Mouse (Mus musculus): ENCODE measurements at regions not wholly inside any gene's neighbourhood (a gene's known extent, or its start where the extent isn't known, plus 50 kb on each side); places are given as distances from the start of the nearest gene placed in this dataset.

GRCm38 (mm10) chr14:24955891-24956410 lies 469.0 kb downstream of the Rps24 start:
- no peak for DNase-seq (ENCODE audit: low spot score)

- no peak for DNase-seq (ENCODE audit: low spot score)
Measured at GRCm38 (mm10) chr14:24956528-24957210, 469.7 kb downstream of the Rps24 start.

GRCm38 (mm10) chr14:24957392-24957791 lies 470.5 kb downstream of the Rps24 start:
- DNase-seq (ENCODE audit: low spot score), result no peak

DNA sequence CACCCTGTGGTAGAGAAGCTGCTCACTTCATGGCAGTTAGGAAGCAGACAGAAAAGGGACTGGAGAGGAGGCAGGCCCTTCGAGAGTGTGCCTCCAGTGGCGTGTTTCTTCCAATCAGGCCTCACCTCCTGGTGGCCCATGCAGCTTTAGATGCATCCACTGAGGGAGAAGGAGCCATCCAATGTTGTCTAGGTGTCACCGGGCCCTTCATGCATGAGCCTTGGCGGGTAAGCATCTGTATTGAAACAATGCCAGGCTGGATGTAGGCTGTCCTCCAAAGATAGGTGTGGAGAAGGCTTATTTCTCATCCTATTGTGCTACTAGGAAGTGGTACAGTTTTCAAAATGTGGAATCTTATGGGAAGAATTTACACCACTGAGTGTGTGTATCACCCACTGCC lies 471.9 kb downstream of the Rps24 start:
- no peak for DNase-seq (ENCODE audit: low spot score)

DNA sequence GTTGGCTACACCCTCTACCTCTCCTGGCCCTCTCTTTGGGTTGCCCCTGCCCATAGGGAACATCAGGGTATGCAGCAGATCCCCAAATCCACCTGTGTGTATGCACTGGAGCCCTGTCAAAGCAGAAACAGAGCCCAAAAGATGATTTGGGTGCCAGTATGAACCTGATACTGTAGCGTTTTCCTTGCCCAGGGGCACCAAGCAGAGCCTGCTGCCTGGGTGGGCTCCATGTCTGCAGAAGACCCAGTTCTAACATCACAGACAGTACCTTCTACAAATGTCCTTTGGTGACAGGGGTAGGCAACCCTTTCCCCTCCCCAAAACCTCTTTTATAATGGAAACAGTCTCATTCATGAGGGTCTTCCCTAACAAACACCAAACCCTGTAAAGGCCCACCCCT lies 472.5 kb downstream of the Rps24 start:
- DNase-seq (ENCODE audit: low spot score), result no peak

DNA sequence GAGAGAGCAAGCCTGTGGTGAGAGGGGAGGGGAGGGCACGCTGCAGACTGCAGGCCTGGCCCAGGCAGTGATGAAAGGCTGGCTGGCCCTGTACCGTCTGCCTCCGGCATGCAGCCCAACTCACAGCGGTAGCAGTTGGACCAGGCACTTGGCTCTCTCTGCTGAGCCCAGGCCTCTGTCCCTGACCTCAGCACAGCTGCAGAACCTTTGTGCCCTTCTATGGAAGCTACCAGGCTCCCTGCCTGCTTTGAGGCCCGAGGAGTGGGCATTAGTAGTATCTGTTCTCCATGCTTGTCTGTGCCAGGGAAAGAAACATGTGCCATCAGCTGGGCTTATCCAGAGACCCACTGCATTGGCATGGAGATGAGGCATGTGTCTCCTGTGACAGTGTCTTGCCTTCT lies 473.2 kb downstream of the Rps24 start:
- DNase-seq (ENCODE audit: low spot score), result peak; percentile 24

GRCm38 (mm10) chr14:24960875-24961274 lies 473.9 kb downstream of the Rps24 start:
- DNase-seq (ENCODE audit: low spot score), result no peak

DNA sequence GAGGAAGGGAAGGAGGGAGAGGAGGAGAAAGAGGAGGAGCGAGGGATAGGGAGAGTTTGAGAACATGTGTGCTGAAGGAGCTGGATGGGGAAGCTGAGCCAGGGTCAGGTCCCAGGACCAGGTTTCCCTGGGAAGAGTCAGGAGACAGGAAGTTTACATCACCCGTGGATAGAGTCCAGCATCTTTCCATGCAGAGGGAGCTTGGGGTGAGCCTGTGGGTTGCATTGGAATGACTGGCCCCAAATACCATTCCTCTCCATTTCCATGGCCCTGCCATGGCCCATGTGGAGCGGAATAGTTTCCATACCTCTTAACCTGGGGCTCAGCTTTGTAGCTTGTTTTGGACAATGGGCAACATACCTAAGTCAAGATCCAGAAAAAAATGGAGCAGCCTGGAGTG lies 474.8 kb downstream of the Rps24 start:
- DNase-seq (ENCODE audit: low spot score), result no peak

DNA sequence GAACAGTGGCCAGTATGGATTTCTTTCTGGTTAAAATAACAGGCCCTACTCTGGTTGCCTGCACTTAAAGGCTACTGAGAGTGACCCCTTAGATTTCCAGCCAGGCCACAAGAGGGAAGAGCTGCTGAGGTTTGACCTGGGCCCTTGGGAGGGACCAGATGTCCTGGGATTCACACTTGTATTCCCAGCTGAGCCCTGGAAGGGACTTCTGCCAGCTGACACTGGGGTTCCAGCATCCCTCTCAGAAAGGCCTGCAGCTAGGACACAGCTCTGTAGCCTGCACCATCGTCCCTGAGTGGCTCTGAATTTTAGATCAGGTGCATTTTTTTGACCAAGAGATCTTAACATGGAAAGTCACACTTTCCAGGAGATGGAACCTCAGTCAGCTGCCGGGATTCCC lies 482.7 kb downstream of the Rps24 start:
- DNase-seq (ENCODE audit: low spot score), result no peak

DNA sequence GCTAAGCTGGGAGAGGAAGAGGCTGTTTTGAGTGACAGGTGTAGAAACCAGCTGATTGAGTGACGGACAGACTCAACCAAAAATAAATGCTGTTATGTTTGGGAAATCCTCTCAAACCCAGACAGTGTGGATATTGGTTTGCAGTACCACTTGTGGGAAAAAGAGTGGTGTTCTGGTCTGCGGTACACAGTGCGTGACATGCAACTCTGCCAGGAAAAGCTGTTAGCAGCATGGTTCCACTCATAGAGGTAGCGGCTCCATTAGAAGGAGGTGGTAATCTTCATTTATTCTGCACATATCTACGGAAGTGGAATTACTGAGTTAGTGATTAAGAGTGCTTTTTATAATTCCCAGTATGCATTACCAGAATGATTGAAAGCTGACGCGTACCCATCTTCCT lies 485.4 kb downstream of the Rps24 start:
- no peak for DNase-seq (ENCODE audit: low spot score)

- DNase-seq (ENCODE audit: low spot score), result no peak
Measured at GRCm38 (mm10) chr14:24973039-24973438, 485.9 kb upstream of the Zmiz1 start.

- no peak for DNase-seq (ENCODE audit: low spot score)
Measured at GRCm38 (mm10) chr14:24973591-24973990, 485.4 kb upstream of the Zmiz1 start.

DNA sequence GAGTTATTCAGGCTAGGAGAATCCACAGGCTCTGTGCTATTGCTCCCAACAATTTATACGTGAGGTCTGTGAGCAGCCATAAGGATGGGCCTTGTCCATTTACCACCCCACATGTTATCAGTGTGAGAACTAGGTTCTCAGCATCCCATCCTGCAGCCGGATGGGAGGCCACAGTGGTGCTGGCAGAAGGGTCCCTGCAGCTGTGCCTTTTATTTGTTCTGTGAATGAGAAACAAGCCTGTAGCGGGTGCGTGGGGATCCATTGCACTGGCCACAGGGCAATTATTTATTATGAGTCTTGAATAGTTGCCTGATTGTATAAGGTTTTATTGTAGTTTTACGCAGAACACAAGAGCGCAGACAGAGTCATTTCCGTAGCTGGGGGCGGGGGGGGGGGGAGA lies 476.5 kb upstream of the Zmiz1 start:
- DNase-seq (ENCODE audit: low spot score), result no peak

GRCm38 (mm10) chr14:24983279-24983678 lies 475.7 kb upstream of the Zmiz1 start:
- no peak for DNase-seq (ENCODE audit: low spot score)

GRCm38 (mm10) chr14:24985806-24986359 lies 473.1 kb upstream of the Zmiz1 start:
- no peak for DNase-seq (ENCODE audit: low spot score)

DNA sequence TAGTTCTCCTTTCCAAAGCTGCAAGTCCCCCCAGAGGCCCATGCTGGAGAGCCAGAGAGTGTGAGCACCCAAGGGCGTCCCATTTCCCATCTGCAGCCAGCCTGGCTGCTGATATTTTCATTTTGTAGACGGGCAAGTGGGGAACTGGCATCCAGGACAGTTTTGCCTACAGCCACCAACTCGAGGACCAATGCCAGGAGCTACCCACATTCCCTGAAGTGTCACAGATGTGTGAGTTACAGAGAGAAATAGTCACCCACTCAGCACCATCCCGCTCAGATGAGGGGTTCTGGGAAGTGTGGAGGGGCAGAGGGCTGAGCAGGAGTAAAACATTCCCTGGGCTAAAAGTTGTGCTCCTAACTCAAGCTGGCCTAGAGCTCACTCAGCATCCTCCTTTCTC lies 472.6 kb upstream of the Zmiz1 start:
- DNase-seq (ENCODE audit: low spot score), result no peak

GRCm38 (mm10) chr14:24993751-24994658 lies 465.0 kb upstream of the Zmiz1 start:
- DNase-seq (ENCODE audit: low spot score), result no peak

DNA sequence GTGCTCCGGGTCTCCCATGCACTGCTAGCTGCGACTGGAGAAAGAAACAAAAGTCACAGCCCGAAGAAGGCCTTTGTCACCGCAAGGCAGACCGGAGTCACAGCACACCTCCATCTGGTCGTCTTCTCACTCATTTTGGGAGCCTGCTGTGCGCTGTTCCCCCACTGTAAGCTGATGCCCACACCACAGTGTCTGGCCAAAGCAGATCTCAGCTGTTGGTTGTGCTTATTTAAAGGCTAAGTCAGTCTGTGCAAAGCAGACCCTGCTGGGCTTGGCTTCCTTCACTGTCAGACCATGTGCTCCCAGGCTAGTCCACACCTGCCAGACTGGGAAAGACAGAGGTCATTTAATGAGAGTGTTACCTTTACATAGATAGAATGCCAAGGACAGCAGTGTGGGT lies 463.8 kb upstream of the Zmiz1 start:
- no peak for DNase-seq (ENCODE audit: low spot score)

GRCm38 (mm10) chr14:24997786-24998509 lies 461.0 kb upstream of the Zmiz1 start:
- DNase-seq (ENCODE audit: low spot score), result no peak

DNA sequence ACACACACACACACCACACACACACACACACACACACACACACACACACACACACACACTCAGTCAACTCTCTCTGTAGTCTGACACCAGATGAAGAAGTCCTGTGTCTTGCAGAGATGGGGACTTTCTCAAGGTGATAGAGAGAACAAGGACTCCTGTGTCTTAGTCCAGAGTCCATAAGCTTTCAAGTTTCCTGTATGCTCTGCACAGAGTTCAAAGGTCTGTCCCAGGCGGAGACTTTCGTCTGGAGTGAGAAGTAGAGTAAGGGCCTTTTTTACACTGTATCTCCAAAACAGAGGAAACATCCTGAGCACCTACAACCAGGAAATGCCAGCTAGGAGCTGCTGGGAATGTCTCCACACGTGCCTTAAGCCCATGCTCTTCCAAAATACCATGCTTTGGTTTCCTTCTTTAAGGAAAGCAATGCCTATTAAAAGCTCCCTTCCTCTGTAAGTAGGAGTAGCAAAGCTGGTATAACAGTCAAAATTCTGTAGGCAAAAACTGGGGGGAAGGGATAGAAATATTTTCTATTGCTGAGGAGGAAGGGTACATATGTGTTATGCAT lies 459.9 kb upstream of the Zmiz1 start:
- no peak for DNase-seq (ENCODE audit: low spot score)

DNA sequence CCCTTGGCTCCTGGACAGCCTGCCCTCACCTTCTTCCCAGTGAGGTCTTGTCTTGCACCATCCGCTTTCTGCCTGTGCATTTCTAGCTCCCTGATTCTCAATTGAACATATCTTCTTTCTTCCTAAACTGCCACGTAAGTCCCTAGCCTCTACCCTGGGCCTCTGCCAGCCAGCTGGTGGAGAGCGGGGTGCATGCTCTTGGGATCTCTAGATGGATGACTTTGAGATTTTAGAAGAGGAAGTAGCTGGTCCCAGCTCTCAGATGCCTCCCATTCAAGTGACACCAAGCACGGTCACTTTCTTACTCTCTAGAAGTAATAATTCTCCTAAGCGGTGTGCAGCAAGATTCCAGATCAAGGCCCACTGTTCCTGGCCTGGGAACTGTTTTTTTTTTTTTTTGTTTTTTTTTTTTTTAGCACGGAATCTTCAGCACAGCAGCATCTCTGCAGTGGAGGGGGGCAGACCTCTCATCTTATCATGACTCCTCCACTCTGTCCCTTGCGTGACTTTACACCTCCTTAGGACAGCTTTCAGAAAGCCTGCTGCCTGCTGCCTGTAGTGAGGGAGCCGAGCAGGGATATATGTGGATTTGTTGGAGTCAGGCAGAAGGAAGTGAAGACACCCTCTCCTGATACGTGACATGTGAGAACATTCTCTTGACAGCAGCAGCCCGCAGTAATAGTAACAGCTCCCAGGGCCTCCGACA lies 453.6 kb upstream of the Zmiz1 start:
- no peak for DNase-seq (ENCODE audit: low spot score)
